Mouse (Mus musculus) stomach, embryonic 14.5 days (tissue): ENCODE results near the gene Irf7. TPM values are rescaled to one million over a fixed set of nuclear protein-coding genes. Genes with fewer than 3 reads are reported as not detected.

Experiments used
- ATAC-seq: fragments of 200-750 bp; cut with Nextera tagmentation; 2 replicates; pipeline ENCODE4 v1.8.0; 2017; ENCODE audit warnings: low read depth, moderate TSS enrichment; ENCODE audit not compliant: insufficient number of reproducible peaks, insufficient read depth, low FRiP score
- H3K27ac ChIP-seq: fragments of 300-500 bp; sonication (generic); 2 replicates; pipeline ENCODE4 v1.5.1; 2014; ENCODE audit warnings: mild to moderate bottlenecking, low read length, moderate library complexity, mixed read lengths
- H3K27me3 ChIP-seq: fragments of 300-500 bp; sonication (generic); 2 replicates; pipeline ENCODE4 v1.6.1; 2014; ENCODE audit warnings: low read length, control low read depth, mixed read lengths; ENCODE audit not compliant: control insufficient read depth, insufficient read depth
- H3K36me3 ChIP-seq: fragments of 300-500 bp; sonication (generic); 2 replicates; pipeline ENCODE4 v1.6.1; 2014; ENCODE audit warnings: mild to moderate bottlenecking, control low read depth, low read length, moderate library complexity, mixed read lengths; ENCODE audit not compliant: control insufficient read depth, insufficient read depth
- H3K4me1 ChIP-seq: fragments of 300-500 bp; sonication (generic); 2 replicates; pipeline ENCODE4 v1.6.1; 2014; ENCODE audit warnings: low read length, control low read depth, mixed read lengths; ENCODE audit not compliant: control insufficient read depth, insufficient read depth
- H3K4me2 ChIP-seq: fragments of 300-500 bp; sonication (generic); replicated peaks from 2 replicates; pipeline ENCODE4 v1.6.1; 2014; ENCODE audit warnings: low read depth, low read length, control low read depth
- H3K4me3 ChIP-seq: fragments of 300-500 bp; sonication (generic); 2 replicates; pipeline ENCODE4 v1.5.1; 2014; ENCODE audit warnings: low read depth, low read length, control low read depth
- H3K9ac ChIP-seq: fragments of 300-500 bp; sonication (generic); replicated peaks from 2 replicates; pipeline ENCODE4 v1.6.1; 2014; ENCODE audit warnings: low read depth, mild to moderate bottlenecking, control low read depth, low read length, moderate library complexity, mixed read lengths
- H3K9me3 ChIP-seq: fragments of 300-500 bp; sonication (generic); 2 replicates; pipeline ENCODE4 v1.6.1; 2016; ENCODE audit warnings: low read depth, low read length, control low read depth; ENCODE audit not compliant: control insufficient read depth
- WGBS: fragments of 180-500 bp; shearing (Covaris S2); extraction: QIAGEN DNeasy Blood & Tissue Kit; methylation state at CpG from one replicate; pipeline ENCODE4 v1.1.7; 2014; 5-methylcytosine and 5-hydroxymethylcytosine counted together
- polyA plus RNA-seq: library from polyadenylated mRNA; unstranded; fragments of >200 nt; fragmentation: Nextera tagmentation; extraction: Ambion mirVana; gene quantifications from 2 replicates; pipeline ENCODE4 v1.2.1, GENCODE M21; 2014

Gene Irf7
- polyA plus RNA-seq, 1 experiment from 2014 or later: 1.6 TPM

- peaks cover 46% of the 10 kb centered on the region for H3K4me1 ChIP-seq
- no peaks in the 10 kb centered on the region for H3K9me3 ChIP-seq
- no peak for ATAC-seq
- no peaks in the 10 kb centered on the region for H3K27me3 ChIP-seq
- WGBS: 69% methylated on average over 1 of the region's 1 CpGs
- peak overlapping the region; percentile 93 for H3K4me2 ChIP-seq
- H3K36me3 ChIP-seq: peaks cover 8% of the 10 kb centered on the region
- H3K4me3 ChIP-seq: peak overlapping the region; percentile 63; the same call in 1 of the 2 replicates
- peak overlapping the region; percentile 85; the same call in 1 of the 2 replicates for H3K27ac ChIP-seq
- 0 out of 2 replicates have a peak overlapping the region, but pooled peaks have one; percentile 78 for H3K9ac ChIP-seq
Observed at GRCm38 (mm10) chr7:141220377-141220776, 45.9 kb downstream of the Irf7 start.

DNA sequence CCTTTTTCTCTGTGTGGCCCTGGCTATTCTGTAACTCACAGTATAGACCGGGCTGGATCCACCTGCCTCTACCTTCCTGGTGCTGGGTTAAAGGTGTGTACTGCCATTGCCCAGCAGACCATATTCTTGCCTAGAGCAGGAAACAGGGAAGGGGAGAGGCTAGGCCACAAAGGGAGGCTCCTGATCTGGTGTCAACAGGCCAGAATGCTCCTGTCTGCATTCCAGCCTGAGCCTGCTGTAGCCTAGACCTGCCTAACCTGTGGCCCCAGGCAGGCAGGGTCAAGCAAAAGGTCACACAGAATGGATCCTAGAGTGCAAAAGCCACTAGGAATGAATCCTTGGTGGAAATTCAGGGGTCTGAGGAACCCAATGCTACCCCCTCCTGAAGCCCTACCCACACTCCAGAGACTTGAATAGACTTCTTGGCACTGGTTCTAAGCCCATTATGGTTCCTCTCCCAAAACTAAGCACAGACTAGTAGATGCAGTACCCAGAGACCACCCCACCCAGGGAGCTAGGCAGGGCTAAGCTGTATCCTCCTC lies 46.7 kb downstream of the Irf7 start:
- H3K4me3 ChIP-seq: no peak overlapping the region
- peaks cover 8% of the 10 kb centered on the region for H3K36me3 ChIP-seq
- WGBS: 85% methylated on average over 1 of the region's 1 CpGs
- H3K27me3 ChIP-seq: no peaks in the 10 kb centered on the region
- no peak overlapping the region for H3K27ac ChIP-seq
- no peak overlapping the region for H3K4me2 ChIP-seq
- ATAC-seq: no peak
- H3K9me3 ChIP-seq: no peaks in the 10 kb centered on the region
- H3K9ac ChIP-seq: no peak overlapping the region
- H3K4me1 ChIP-seq: peaks cover 46% of the 10 kb centered on the region

- WGBS: 77% methylated on average over 5 of the region's 5 CpGs
- Histone ChIP-seq H3K9ac (no peak overlapping the region), H3K27me3 (no peaks in the 10 kb centered on the region), H3K4me2 (peak overlapping the region; percentile 8; the same call in 1 of the 2 replicates), H3K4me1 (peaks cover 46% of the 10 kb centered on the region), H3K36me3 (peaks cover 8% of the 10 kb centered on the region), H3K27ac (peak overlapping the region; percentile 27; the same call in 1 of the 2 replicates), H3K4me3 (no peak overlapping the region), H3K9me3 (no peaks in the 10 kb centered on the region)
- ATAC-seq: no peak
Observed at GRCm38 (mm10) chr7:141218557-141219133, 47.6 kb downstream of the Irf7 start.

DNA sequence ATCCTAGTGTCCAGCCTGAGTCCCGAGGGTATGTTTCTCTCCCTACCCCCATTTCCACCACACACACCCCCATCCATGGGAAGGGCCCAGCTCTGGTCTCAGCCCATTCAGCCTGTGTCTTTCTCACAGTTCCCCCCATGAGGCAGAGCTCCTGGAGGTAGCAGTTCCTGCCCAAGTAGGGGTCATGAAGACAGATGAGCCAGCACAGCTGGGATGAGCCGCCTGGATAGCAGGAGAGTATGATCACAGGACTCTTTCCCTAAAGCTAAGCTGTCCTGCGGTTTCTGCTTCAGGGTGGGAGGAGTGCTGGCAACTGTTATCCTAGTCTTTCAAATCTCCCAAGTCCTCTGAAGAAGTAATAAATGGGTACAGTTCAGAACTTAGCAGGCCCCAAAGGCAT lies 48.1 kb downstream of the Irf7 start:
- H3K9ac ChIP-seq: no peak overlapping the region
- no peaks in the 10 kb centered on the region for H3K9me3 ChIP-seq
- H3K4me1 ChIP-seq: peaks cover 46% of the 10 kb centered on the region
- peaks cover 8% of the 10 kb centered on the region for H3K36me3 ChIP-seq
- 74% methylated on average over 3 of the region's 3 CpGs for WGBS
- no peak for ATAC-seq
- H3K4me3 ChIP-seq: no peak overlapping the region
- peak overlapping the region; percentile 14 for H3K4me2 ChIP-seq
- no peak overlapping the region for H3K27ac ChIP-seq
- no peaks in the 10 kb centered on the region for H3K27me3 ChIP-seq

GRCm38 (mm10) chr7:141217343-141218013 lies 48.8 kb downstream of the Irf7 start:
- WGBS: 86% methylated on average over 17 of the region's 17 CpGs
- Histone ChIP-seq H3K4me1 (peaks cover 43% of the 10 kb centered on the region), H3K4me3 (peak overlapping the region; percentile 74)

DNA sequence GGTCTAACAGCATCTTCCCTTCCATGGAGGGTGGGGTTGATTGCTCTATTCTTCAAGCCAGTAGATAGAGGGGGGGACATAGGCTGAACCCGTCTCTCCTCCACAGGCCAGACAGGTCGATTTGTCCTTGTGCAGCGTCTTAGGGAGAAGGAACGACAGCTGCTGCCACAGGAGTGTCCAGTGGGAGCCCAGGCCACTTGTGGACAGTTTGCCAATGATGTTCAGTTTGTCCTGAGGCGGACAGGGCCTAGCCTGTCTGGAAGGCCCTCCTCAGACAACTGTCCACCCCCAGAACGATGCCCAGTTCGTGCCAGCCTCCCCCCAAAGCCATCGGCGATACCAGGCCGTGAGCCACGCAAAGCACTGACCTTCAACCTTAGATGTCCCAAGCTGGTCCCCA lies 49.4 kb downstream of the Irf7 start:
- peak overlapping the region; percentile 74 for H3K4me3 ChIP-seq
- H3K27me3 ChIP-seq: no peaks in the 10 kb centered on the region
- H3K4me1 ChIP-seq: peaks cover 38% of the 10 kb centered on the region
- H3K9ac ChIP-seq: no peak overlapping the region
- H3K36me3 ChIP-seq: peaks cover 8% of the 10 kb centered on the region
- peak overlapping the region; percentile 59; the same call in 1 of the 2 replicates for H3K27ac ChIP-seq
- 77% methylated on average over 11 of the region's 11 CpGs for WGBS
- peak overlapping the region; percentile 85 for H3K4me2 ChIP-seq
- no peak for ATAC-seq
- H3K9me3 ChIP-seq: no peaks in the 10 kb centered on the region

More at GRCm38 (mm10) chr7:141217343-141218013, 48.8 kb downstream of the Irf7 start:
- Histone ChIP-seq H3K27me3 (no peaks in the 10 kb centered on the region), H3K36me3 (peaks cover 8% of the 10 kb centered on the region), H3K27ac (0 out of 2 replicates have a peak overlapping the region, but pooled peaks have one; percentile 8), H3K4me2 (peak overlapping the region; percentile 85), H3K9me3 (no peaks in the 10 kb centered on the region), H3K9ac (no peak overlapping the region; the same call in 1 of the 2 replicates)
- no peak for ATAC-seq

DNA sequence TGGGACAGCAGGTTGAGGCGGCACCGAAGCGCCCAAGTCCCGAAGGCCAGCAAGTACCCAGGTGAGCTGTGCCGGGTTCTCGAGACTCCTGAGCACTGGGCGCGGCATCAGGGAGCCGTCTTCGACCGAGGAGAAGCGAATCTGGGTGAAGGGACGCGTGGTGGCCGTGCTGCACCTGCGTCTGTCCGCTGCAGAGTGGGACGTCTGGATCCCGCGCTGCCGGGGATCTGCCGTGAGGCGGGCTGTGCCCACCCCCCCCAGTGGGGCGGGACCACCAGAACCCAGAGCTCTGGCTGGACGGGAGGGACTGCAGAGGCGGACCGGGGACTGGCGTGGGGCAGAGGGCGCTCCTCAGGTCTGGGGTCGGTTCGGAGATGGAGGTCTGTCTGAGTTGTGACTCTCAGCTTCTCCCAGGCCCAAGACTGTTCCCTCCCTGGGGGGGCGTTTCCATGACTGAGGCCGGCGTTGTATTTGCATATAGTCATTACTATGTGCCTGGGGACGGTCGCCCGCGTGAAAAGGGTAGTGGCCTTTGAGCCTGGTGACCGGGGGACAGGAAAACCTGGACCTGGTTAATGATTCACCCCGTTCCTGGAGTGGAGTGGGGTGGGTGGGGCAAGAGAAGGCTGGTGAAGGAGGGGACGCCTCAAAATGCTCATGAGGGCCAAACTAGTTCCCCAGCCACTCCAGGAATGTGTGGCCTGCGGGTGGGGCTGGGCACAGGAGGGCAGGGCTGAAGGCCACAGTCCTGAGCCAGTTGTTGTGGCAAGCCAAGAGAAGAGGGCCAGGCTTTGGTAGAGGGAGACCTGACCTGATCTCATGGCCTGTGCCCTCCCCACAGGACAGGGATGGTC lies 50.2 kb downstream of the Irf7 start:
- WGBS: 1% methylated on average over 42 of the region's 42 CpGs
- Histone ChIP-seq H3K9me3 (no peaks in the 10 kb centered on the region), H3K4me1 (peaks cover 38% of the 10 kb centered on the region), H3K27ac (peak overlapping the region; percentile 90), H3K4me2 (peak overlapping the region; percentile 85), H3K27me3 (no peaks in the 10 kb centered on the region), H3K4me3 (peak overlapping the region; percentile 74), H3K9ac (peak overlapping the region; percentile 58), H3K36me3 (peaks cover 8% of the 10 kb centered on the region)
- peak; percentile 61 for ATAC-seq
